Mouse (Mus musculus) mature B cell (primary cell): Measurements from ENCODE around the gene Hist2h2ac.

Experiments
- in situ Hi-C: fragments of 300-500 bp; cut with MboI; formaldehyde crosslinking; loops from 2 replicates; pipeline ENCODE4 v1.14.3; 2019

The Hist2h2ac gene

DNA sequence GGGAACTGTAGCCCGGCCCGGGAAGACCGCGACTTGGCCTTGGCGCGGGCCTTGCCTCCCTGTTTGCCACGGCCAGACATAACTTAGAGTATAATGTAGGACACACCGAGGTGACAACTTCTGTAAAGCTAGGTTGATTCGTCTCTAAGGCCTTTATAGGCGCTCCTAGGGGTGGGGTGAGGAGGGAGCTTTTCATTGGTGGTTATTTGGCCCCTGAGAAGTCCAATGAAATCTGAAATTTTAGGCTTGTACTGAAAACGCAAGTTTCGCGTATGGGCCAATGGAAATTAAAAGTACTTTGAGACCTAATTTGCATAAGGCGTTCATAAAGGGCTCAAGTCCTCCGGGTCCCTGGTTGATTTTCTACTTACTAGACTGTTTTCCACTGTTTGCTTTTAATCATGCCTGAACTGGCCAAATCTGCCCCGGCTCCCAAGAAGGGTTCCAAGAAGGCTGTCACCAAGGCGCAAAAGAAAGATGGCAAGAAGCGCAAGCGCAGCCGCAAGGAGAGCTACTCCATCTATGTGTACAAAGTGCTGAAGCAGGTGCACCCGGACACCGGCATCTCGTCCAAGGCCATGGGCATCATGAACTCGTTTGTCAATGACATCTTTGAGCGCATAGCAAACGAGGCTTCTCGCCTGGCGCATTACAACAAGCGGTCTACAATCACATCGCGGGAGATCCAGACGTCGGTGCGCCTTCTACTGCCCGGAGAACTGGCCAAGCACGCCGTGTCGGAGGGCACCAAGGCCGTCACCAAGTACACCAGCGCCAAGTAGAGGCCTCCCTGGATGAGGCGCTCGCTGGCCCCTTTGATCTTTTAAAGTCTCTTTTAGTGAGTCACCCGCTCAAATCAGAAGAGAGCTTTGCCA, at the start of gene Hist2h2ac, which contains the start of gene Hist2h2be:
Gene Hist2h2ac (minus strand): TSS at position 116 of the 875 bp plus-strand sequence.
Gene Hist2h2be (plus strand): TSS at position 355 of the 875 bp plus-strand sequence.
- in situ Hi-C loops, result loop anchor here (5.0 kb wide), 1 partner anchor 46 kb away; the partner anchor contains the start of genes Hist2h2bb and Hist2h3b

GRCm38 (mm10) chr3:96269511-96270474, 49.1 kb upstream of the Hist2h2ac start, which contains the start of gene Hist2h2bb:
Gene Hist2h2bb (plus strand): TSS chr3:96269752.
- in situ Hi-C loops, result loop anchor here (5.0 kb wide), 1 partner anchor 47 kb away; the partner anchor contains the start of genes Hist2h2ac and Hist2h2be

- in situ Hi-C loops, result loop anchor here (5.0 kb wide), 1 partner anchor 47 kb away; the partner anchor contains the start of genes Hist2h2ac and Hist2h2be
Observed at GRCm38 (mm10) chr3:96268776-96269378, 48.2 kb upstream of the Hist2h2ac start.

GRCm38 (mm10) chr3:96268051-96268775, 47.5 kb upstream of the Hist2h2ac start, which contains the start of gene Hist2h3b:
Gene Hist2h3b (plus strand): TSS chr3:96268654.
- in situ Hi-C loops, result loop anchor here (5.0 kb wide), 1 partner anchor 46 kb away; the partner anchor contains the start of genes Hist2h2ac and Hist2h2be

DNA sequence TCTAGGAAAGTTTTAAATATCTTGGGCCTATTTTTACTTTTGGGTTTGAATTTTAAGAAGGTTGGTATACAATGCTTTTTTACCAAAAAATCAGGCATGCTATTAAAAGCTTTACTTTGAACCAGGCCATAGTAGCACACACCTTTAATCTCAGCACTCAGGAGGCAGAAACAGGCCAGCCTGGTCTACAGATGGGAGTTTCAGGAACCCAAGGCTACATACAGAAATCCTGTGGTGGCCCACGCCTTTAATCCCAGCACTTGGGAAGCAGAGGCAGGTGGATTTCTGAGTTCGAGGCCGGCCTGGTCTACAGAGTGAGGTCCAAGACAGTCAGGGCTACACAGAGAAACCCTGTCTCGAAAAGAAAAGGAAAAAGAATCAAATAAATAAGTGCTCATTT, 46.9 kb upstream of the Hist2h2ac start:
- in situ Hi-C loops, result loop anchor here (5.0 kb wide), 1 partner anchor 45 kb away; the partner anchor contains the start of genes Hist2h2ac and Hist2h2be

GRCm38 (mm10) chr3:96266132-96266710, 45.5 kb upstream of the Hist2h2ac start:
- in situ Hi-C loops, result loop anchor here (5.0 kb wide), 1 partner anchor 44 kb away; the partner anchor contains the start of genes Hist2h2ac and Hist2h2be

DNA sequence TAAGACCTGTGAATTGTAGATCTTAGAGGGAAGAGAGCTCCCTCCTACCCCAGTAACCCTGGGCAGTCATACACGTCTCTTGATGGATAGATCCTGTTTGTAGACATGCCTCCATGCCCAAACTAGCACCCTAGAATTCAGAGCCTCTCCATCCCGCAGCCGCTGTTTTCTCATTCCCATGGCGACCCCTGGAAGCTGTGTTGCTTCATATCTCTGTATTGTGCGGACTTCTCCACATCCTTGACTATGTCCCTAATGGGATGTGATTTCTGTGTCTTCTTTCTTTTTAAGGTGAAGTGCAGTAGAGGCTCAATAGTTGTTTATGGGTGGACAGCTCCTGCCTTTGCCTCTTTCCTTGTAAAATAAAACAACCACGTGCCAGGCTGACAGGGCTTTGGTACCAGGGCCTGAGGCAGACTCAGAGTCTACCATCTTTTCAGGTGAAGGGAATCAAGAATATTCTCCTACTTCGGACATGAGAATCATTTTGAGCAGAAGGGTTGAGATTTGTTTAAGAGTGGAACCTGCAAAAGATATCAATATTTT, 43.8 kb upstream of the Hist2h2ac start:
- in situ Hi-C loops, result no loop called here

DNA sequence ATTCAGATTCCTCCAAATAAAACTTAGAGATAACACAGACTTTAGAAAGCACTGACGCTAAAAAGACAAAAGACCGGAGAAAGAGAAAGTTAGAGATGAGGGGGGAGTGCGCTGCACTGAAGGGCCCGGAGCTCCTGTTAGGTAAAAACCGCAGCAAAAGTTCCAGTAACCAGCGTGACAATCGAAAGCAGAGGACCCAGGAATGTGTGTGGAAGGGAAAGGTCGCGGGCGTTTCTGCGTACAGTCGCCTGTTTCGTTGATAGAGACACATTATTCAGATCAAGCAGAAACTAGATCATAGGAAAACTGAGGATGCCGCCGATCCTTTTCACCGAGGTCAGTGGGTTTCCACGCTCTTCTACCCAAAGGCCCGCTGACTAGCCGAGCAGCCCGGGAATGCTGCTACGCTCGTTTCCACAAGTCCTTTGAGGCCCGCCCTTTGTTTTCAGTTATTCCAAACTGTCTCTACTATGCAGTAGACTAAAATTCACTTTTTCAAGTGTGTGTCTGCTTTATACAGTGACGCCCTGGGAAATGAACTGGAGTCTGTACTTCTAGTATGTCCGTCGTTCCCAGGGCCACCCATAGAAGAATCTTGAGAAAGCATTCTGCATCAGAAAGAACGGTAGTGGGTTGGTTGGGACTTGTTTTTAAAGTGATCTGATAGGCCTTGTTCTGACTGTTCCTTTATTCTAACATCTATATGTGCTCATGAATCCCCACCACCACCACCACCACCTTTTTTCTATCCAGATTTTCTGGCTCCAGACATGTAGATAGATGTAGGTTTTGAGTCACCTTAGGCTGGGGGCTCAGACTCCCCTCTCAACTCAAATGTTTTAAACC, 43.1 kb upstream of the Hist2h2ac start:
- in situ Hi-C loops, result no loop called here

GRCm38 (mm10) chr3:96262979-96263550, 42.4 kb upstream of the Hist2h2ac start, which contains the start of gene Hist2h4:
Gene Hist2h4 (minus strand): TSS chr3:96263311.
- in situ Hi-C loops, result no loop called here

GRCm38 (mm10) chr3:96262216-96262875, 41.7 kb upstream of the Hist2h2ac start:
- in situ Hi-C loops, result no loop called here

- in situ Hi-C loops, result no loop called here
Observed at GRCm38 (mm10) chr3:96261623-96262022, 40.9 kb upstream of the Hist2h2ac start.

DNA sequence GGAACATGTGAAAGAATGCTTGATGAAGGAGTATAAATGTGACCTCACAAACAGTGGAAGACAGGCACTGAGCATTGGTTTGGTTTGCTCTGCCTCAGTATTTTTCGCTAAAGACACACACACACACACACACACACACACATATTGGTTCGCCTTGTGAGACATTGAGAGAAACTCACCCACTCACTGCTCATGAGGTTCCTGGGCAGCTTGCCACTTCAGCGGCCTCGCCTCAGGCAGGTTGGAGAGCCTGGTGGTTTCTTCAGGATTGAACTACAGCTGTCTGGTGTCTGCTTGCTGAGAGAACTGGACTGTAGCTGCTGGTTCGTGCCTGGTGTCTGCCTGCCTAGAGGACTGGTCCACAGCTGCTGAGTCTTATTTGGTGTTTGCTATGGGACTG, 39.5 kb upstream of the Hist2h2ac start:
- in situ Hi-C loops, result no loop called here

DNA sequence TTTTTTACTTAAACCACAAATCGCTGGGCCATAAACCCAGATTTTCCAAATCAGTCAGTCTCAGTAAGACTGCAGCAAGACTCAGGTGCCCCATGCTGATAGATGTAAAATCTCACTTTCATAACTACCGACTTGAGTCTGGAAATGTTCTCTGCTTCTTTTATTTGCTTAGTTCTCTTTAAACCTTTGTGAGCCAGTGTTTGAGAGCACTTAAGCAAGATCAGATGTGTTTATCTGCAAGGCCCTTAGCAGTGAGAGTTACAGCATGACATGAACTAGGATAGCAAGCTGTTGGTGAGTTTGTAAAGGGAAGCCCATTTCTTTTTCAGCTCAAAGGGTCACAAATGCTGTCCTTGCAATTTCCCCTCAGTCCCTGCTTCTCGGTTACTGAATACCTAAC, 36.5 kb upstream of the Hist2h2ac start:
- in situ Hi-C loops, result no loop called here

GRCm38 (mm10) chr3:96255926-96256593, 35.4 kb upstream of the Hist2h2ac start:
- in situ Hi-C loops, result no loop called here

DNA sequence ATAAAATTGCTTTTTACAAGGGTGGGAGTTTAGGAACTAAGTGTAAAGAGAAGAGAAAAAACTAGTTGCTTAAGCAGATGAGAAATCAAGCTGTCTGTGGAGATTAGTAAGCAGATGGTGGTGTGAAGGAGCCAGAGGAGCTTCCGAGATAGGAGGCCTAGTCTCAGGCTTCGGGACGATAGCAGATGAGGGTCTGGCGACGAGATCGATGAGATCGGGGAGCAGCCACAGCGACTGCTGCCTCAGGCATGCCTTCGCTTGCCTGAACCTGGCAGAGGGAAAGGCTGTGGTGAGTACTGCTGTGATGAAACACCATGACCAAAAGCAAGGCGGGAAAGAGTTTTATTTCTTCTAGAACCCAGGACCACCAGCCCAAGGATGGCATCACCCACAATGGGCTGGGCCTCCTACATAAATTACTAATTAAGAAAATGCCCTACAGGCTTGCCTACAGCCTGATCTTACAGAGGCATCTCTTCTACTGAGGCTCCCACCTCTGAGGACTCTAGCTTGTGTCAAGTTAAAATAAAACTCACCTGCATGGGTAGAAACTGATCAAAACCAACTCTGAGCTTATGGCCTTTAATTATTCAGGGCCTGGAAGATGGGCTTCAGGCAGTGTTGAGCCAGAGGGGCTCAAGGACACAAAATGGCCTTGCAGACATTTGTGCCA, 34.1 kb upstream of the Hist2h2ac start:
- in situ Hi-C loops, result no loop called here

DNA sequence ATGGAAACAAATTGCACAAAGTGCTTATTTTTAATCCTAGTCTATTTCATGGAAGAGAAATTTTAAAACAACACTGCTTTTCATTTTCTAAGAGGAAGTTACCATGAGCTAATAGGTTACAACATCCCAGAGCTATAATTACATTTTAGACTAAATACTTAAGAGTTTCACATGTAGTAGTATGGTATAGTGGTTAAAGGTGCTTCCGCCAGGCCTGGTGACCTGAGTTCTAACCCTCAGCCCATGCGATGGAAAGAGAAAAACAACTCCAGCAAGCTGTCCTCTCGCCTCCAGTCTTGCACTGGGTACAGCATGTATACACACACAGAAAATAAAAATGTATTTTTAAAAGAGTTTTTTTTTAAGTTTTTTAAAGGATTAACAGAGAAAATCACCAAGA, 31.1 kb upstream of the Hist2h2ac start:
- in situ Hi-C loops, result no loop called here

DNA sequence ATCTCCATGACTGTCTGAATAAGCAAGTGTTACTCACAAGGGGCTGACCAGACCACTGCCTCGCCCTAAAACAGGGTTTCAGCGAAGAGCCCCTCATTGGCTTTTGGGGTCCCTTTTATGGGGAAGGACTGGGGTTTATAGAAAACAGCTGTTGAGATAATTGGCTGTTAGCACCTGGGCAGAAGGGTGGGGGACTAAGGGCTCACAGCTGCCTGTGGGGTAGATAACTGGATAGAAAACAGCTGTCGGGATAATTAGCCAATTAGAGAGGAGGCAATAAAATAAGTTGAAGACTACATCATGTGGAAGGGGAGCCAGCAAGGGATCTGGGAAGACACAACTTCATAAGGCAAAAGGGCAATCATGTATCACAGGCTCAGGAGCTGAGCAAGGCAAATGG, 30.2 kb upstream of the Hist2h2ac start:
- in situ Hi-C loops, result no loop called here
